Mouse (Mus musculus) regulatory T cell (primary cell): ENCODE measurements around the gene Mydgf.

Source experiments
- in situ Hi-C: fragments of 300-600 bp; cut with MboI, MseI; formaldehyde crosslinking; loops from one replicate; pipeline ENCODE4 v1.15.1; 2025; ENCODE audit warnings: high pct_unique_total_duplicates

Mydgf gene

GRCm38 (mm10) chr17:56144546-56144945 lies 39.2 kb downstream of the Mydgf start:
- in situ Hi-C loops = no loop called here

- in situ Hi-C loops = no loop called here
These were observed 41.8 kb downstream of the Mydgf start for GRCm38 (mm10) chr17:56141702-56142605.

- in situ Hi-C loops = no loop called here
These were observed 43.7 kb downstream of the Mydgf start, which contains the start of gene Sema6b for GRCm38 (mm10) chr17:56139858-56140595. Sema6b (minus strand) TSS chr17:56140343.

GRCm38 (mm10) chr17:56139355-56139754 lies 44.4 kb downstream of the Mydgf start:
- in situ Hi-C loops = no loop called here

GRCm38 (mm10) chr17:56137839-56138613 lies 45.7 kb downstream of the Mydgf start:
- in situ Hi-C loops = no loop called here

GRCm38 (mm10) chr17:56136558-56136957 lies 47.2 kb downstream of the Mydgf start:
- in situ Hi-C loops = no loop called here

- in situ Hi-C loops = loop anchor here (5.0 kb wide), 1 partner anchor 113 kb away; no protein-coding TSS in a partner anchor
These were observed 49.2 kb downstream of the Mydgf start for GRCm38 (mm10) chr17:56134463-56134971.

GRCm38 (mm10) chr17:56133457-56134363 lies 50.0 kb downstream of the Mydgf start:
- in situ Hi-C loops = loop anchor here (5.0 kb wide), 1 partner anchor 114 kb away; no protein-coding TSS in a partner anchor

GRCm38 (mm10) chr17:56132661-56133060 lies 51.1 kb downstream of the Mydgf start:
- in situ Hi-C loops = loop anchor here (5.0 kb wide), 1 partner anchor 115 kb away; no protein-coding TSS in a partner anchor

- in situ Hi-C loops = loop anchor here (5.0 kb wide), 1 partner anchor 115 kb away; no protein-coding TSS in a partner anchor
These were observed 51.9 kb downstream of the Mydgf start for GRCm38 (mm10) chr17:56131814-56132213.

- in situ Hi-C loops = loop anchor here (5.0 kb wide), 1 partner anchor 116 kb away; no protein-coding TSS in a partner anchor
These were observed 52.6 kb downstream of the Mydgf start for GRCm38 (mm10) chr17:56131136-56131535.

- in situ Hi-C loops = no loop called here
These were observed 55.5 kb downstream of the Mydgf start for GRCm38 (mm10) chr17:56128246-56128645.

- in situ Hi-C loops = no loop called here
These were observed 57.5 kb downstream of the Mydgf start for GRCm38 (mm10) chr17:56126175-56126574.
